Mouse (Mus musculus) midbrain, postnatal 0 days (tissue): Measurements from ENCODE around the gene Rhno1. TPM values are rescaled to one million over a fixed set of nuclear protein-coding genes. Genes with fewer than 3 reads are reported as not detected.
A peak's percentile ranks its signal among the peaks of the same experiment; 100 is the strongest.

Source experiments
- ATAC-seq: fragments of 200-750 bp; cut with Nextera tagmentation; 2 replicates; pipeline ENCODE4 v1.8.0; 2017; ENCODE audit warnings: moderate number of reproducible peaks, mild to moderate bottlenecking, moderate TSS enrichment, moderate library complexity; ENCODE audit not compliant: low FRiP score
- DNase-seq: peaks from one replicate; pipeline ENCODE4 v3.0.0-alpha.2; 2015; ENCODE audit warnings: low spot score
- H3K27ac ChIP-seq: fragments of 300-500 bp; sonication (generic); 2 replicates; pipeline ENCODE4 v1.5.1; 2014; ENCODE audit warnings: low read depth, mild to moderate bottlenecking, low read length, mixed read lengths
- H3K27me3 ChIP-seq: fragments of 300-500 bp; sonication (generic); 2 replicates; pipeline ENCODE4 v1.6.1; 2014; ENCODE audit warnings: low read length, control low read depth, mixed read lengths; ENCODE audit not compliant: insufficient read depth
- H3K36me3 ChIP-seq: fragments of 300-500 bp; sonication (generic); 2 replicates; pipeline ENCODE4 v1.6.1; 2014; ENCODE audit warnings: low read length, control low read depth, mixed read lengths; ENCODE audit not compliant: insufficient read depth
- H3K4me1 ChIP-seq: fragments of 300-500 bp; sonication (generic); 2 replicates; pipeline ENCODE4 v1.6.1; 2014; ENCODE audit warnings: mild to moderate bottlenecking, control low read depth, antibody characterized with exemption, low read length, mixed read lengths; ENCODE audit not compliant: insufficient read depth
- H3K4me2 ChIP-seq: fragments of 300-500 bp; sonication (generic); 2 replicates; pipeline ENCODE4 v1.6.1; 2014; ENCODE audit warnings: low read depth, mild to moderate bottlenecking, low read length, mixed read lengths; ENCODE audit not compliant: poor library complexity, severe bottlenecking
- H3K4me3 ChIP-seq: fragments of 300-500 bp; sonication (generic); 2 replicates; pipeline ENCODE4 v1.5.1; 2014; ENCODE audit warnings: low read depth, mild to moderate bottlenecking, low read length, moderate library complexity
- H3K9ac ChIP-seq: fragments of 300-500 bp; sonication (generic); replicated peaks from 2 replicates; pipeline ENCODE4 v1.6.1; 2014; ENCODE audit warnings: mild to moderate bottlenecking, low read length, moderate library complexity, mixed read lengths; ENCODE audit not compliant: poor library complexity, severe bottlenecking
- H3K9me3 ChIP-seq: fragments of 300-500 bp; sonication (generic); 2 replicates; pipeline ENCODE4 v1.6.1; 2016; ENCODE audit warnings: low read length, control low read depth
- CTCF ChIP-seq: IDR thresholded peaks from 2 replicates; pipeline ENCODE4 v1.5.1; 2016; ENCODE audit warnings: antibody characterized with exemption, mild to moderate bottlenecking
- WGBS: fragments of 180-500 bp; shearing (Covaris S2); extraction: QIAGEN DNeasy Blood & Tissue Kit; methylation state at CpG from one replicate; pipeline ENCODE4 v1.1.7; 2014; 5-methylcytosine and 5-hydroxymethylcytosine counted together
- polyA plus RNA-seq: library from polyadenylated mRNA; unstranded; fragments of >200 nt; fragmentation: Nextera tagmentation; extraction: Ambion mirVana; gene quantifications from 2 replicates; pipeline ENCODE4 v1.2.1, GENCODE M21; 2015
- total RNA-seq: library from RNA; depleted of rRNA; stranded (reverse); fragments of >200 nt; gene quantifications from 2 replicates; pipeline ENCODE4 v1.2.3, GENCODE M21; 2014

Rhno1 gene
- total and polyA plus RNA-seq, 2 experiments from 2014 or later = 21.8 to 51.2 TPM

- WGBS = under 1% methylated on average over 40 of the region's 42 CpGs
- Histone ChIP-seq H3K27me3 (no peaks in the 10 kb centered on the region), H3K4me3 (peak within 1 kb of the TSS; percentile 56), H3K4me1 (no peaks in the 10 kb centered on the region; the same call in 1 of the 2 replicates), H3K36me3 (0 out of 2 replicates have a peak, but pooled peaks cover 5% of the 10 kb centered on the region), H3K9ac (peak within 1 kb of the TSS; percentile 76), H3K9me3 (no peaks in the 10 kb centered on the region), H3K27ac (peak within 1 kb of the TSS; percentile 83), H3K4me2 (peak within 1 kb of the TSS; percentile 52)
- DNase-seq (peak; percentile 98), ATAC-seq (peak; percentile 99)
- no peak for TF ChIP-seq CTCF
These were observed 6.8 kb downstream of the Rhno1 start, which contains the start of gene Tulp3 for GRCm38 (mm10) chr6:128355726-128356416. Tulp3 (minus strand) TSS chr6:128355851.

- DNase-seq (peak; percentile 64), ATAC-seq (peak; percentile 71)
- Histone ChIP-seq H3K27ac (peak overlapping the region; percentile 83), H3K9me3 (no peaks in the 10 kb centered on the region), H3K4me1 (no peaks in the 10 kb centered on the region; the same call in 1 of the 2 replicates), H3K9ac (peak overlapping the region; percentile 76), H3K4me2 (peak overlapping the region; percentile 52), H3K4me3 (peak overlapping the region; percentile 56), H3K36me3 (0 out of 2 replicates have a peak, but pooled peaks cover 8% of the 10 kb centered on the region), H3K27me3 (no peaks in the 10 kb centered on the region)
- TF ChIP-seq CTCF = no peak
- WGBS = under 1% methylated on average over 24 of the region's 28 CpGs
These were observed 7.5 kb downstream of the Rhno1 start for GRCm38 (mm10) chr6:128355201-128355681.

- H3K9me3 ChIP-seq = no peaks in the 10 kb centered on the region
- no peaks in the 10 kb centered on the region for H3K27me3 ChIP-seq
- no peak overlapping the region for H3K9ac ChIP-seq
- no peak for TF ChIP-seq CTCF
- H3K4me1 ChIP-seq = no peaks in the 10 kb centered on the region; the same call in 1 of the 2 replicates
- no peak overlapping the region for H3K27ac ChIP-seq
- peak overlapping the region; percentile 56; the same call in 1 of the 2 replicates for H3K4me3 ChIP-seq
- WGBS = 29% methylated on average over 3 of the region's 3 CpGs
- H3K4me2 ChIP-seq = peak overlapping the region; percentile 52
- no peak for DNase-seq
- ATAC-seq = no peak
- H3K36me3 ChIP-seq = 0 out of 2 replicates have a peak, but pooled peaks cover 8% of the 10 kb centered on the region
These were observed 8.6 kb downstream of the Rhno1 start for GRCm38 (mm10) chr6:128354140-128354539.

- peak; percentile 75; the same call in 1 of the 2 replicates for ATAC-seq
- no peak overlapping the region for H3K9ac ChIP-seq
- no peak overlapping the region for H3K27ac ChIP-seq
- 39% methylated on average over 7 of the region's 7 CpGs for WGBS
- H3K4me3 ChIP-seq = no peak overlapping the region
- H3K4me2 ChIP-seq = no peak overlapping the region
- H3K27me3 ChIP-seq = no peaks in the 10 kb centered on the region
- no peaks in the 10 kb centered on the region for H3K4me1 ChIP-seq
- 0 out of 2 replicates have a peak, but pooled peaks cover 3% of the 10 kb centered on the region for H3K36me3 ChIP-seq
- H3K9me3 ChIP-seq = no peaks in the 10 kb centered on the region
- DNase-seq = peak; percentile 75
- TF ChIP-seq CTCF = no peak
These were observed 13.0 kb downstream of the Rhno1 start for GRCm38 (mm10) chr6:128349711-128350110.

- ATAC-seq (no peak), DNase-seq (no peak)
- no peak overlapping the region for H3K4me2 ChIP-seq
- H3K36me3 ChIP-seq = 0 out of 2 replicates have a peak, but pooled peaks cover 3% of the 10 kb centered on the region
- no peak overlapping the region for H3K9ac ChIP-seq
- H3K27ac ChIP-seq = no peak overlapping the region
- H3K9me3 ChIP-seq = no peaks in the 10 kb centered on the region
- 90% methylated on average over 6 of the region's 6 CpGs for WGBS
- H3K4me3 ChIP-seq = no peak overlapping the region
- no peak for TF ChIP-seq CTCF
- H3K27me3 ChIP-seq = no peaks in the 10 kb centered on the region
- H3K4me1 ChIP-seq = no peaks in the 10 kb centered on the region
These were observed 15.9 kb downstream of the Rhno1 start for GRCm38 (mm10) chr6:128346782-128347181.

GRCm38 (mm10) chr6:128345623-128346022 lies 17.1 kb downstream of the Rhno1 start:
- WGBS = 92% methylated on average over 10 of the region's 10 CpGs
- ATAC-seq = no peak
- H3K27me3 ChIP-seq = no peaks in the 10 kb centered on the region

More at GRCm38 (mm10) chr6:128345623-128346022, 17.1 kb downstream of the Rhno1 start:
- Histone ChIP-seq H3K9me3 (no peaks in the 10 kb centered on the region), H3K36me3 (0 out of 2 replicates have a peak, but pooled peaks cover 3% of the 10 kb centered on the region), H3K27ac (no peak overlapping the region), H3K4me1 (no peaks in the 10 kb centered on the region), H3K4me3 (no peak overlapping the region), H3K9ac (no peak overlapping the region), H3K4me2 (no peak overlapping the region)
- no peak for DNase-seq
- TF ChIP-seq CTCF = no peak
